Mouse (Mus musculus) embryonic facial prominence, embryonic 12.5 days (tissue): ENCODE measurements at regions not wholly inside any gene's neighbourhood (a gene's known extent, or its start where the extent isn't known, plus 50 kb on each side); places are given as distances from the start of the nearest gene placed in this dataset.

Source experiments
- ATAC-seq: fragments of 200-750 bp; cut with Nextera tagmentation; 2 replicates; pipeline ENCODE4 v1.8.0; 2017; ENCODE audit not compliant: insufficient number of reproducible peaks, insufficient read depth, low FRiP score, low TSS enrichment
- H3K27ac ChIP-seq: fragments of 300-500 bp; sonication (generic); 2 replicates; pipeline ENCODE4 v1.5.1; 2016; ENCODE audit warnings: mild to moderate bottlenecking
- H3K27me3 ChIP-seq: fragments of 300-500 bp; sonication (generic); 2 replicates; pipeline ENCODE4 v1.6.1; 2016; ENCODE audit warnings: mild to moderate bottlenecking, moderate library complexity
- H3K36me3 ChIP-seq: fragments of 300-500 bp; sonication (generic); 2 replicates; pipeline ENCODE4 v1.6.1; 2016; ENCODE audit warnings: mild to moderate bottlenecking
- H3K4me1 ChIP-seq: fragments of 300-500 bp; sonication (generic); 2 replicates; pipeline ENCODE4 v1.6.1; 2016
- H3K4me2 ChIP-seq: fragments of 300-500 bp; sonication (generic); replicated peaks from 2 replicates; pipeline ENCODE4 v1.6.1; 2016; ENCODE audit warnings: mild to moderate bottlenecking, moderate library complexity
- H3K4me3 ChIP-seq: fragments of 300-500 bp; sonication (generic); 2 replicates; pipeline ENCODE4 v1.5.1; 2016; ENCODE audit warnings: mild to moderate bottlenecking
- H3K9ac ChIP-seq: fragments of 300-500 bp; sonication (generic); 2 replicates; pipeline ENCODE4 v1.6.1; 2016; ENCODE audit warnings: mild to moderate bottlenecking, moderate library complexity
- H3K9me3 ChIP-seq: fragments of 300-500 bp; sonication (generic); 2 replicates; pipeline ENCODE4 v1.6.1; 2016; ENCODE audit warnings: mild to moderate bottlenecking, moderate library complexity
- WGBS: fragments of 180-500 bp; shearing (Covaris S2); methylation state at CpG from one replicate; pipeline ENCODE4 v1.1.7; 2016; 5-methylcytosine and 5-hydroxymethylcytosine counted together

- H3K27me3 ChIP-seq = no peaks in the 10 kb centered on the region
- H3K36me3 ChIP-seq = no peaks in the 10 kb centered on the region
- H3K4me2 ChIP-seq = no peak overlapping the region
- no peak overlapping the region for H3K9ac ChIP-seq
- no peak for ATAC-seq
- no peak overlapping the region for H3K27ac ChIP-seq
- no peaks in the 10 kb centered on the region for H3K9me3 ChIP-seq
- H3K4me1 ChIP-seq = no peaks in the 10 kb centered on the region
- no peak overlapping the region for H3K4me3 ChIP-seq
- 64% methylated on average over 13 of the region's 13 CpGs for WGBS
Observed at GRCm38 (mm10) chr10:68842023-68842735, 118.7 kb downstream of the Tmem26 start.

DNA sequence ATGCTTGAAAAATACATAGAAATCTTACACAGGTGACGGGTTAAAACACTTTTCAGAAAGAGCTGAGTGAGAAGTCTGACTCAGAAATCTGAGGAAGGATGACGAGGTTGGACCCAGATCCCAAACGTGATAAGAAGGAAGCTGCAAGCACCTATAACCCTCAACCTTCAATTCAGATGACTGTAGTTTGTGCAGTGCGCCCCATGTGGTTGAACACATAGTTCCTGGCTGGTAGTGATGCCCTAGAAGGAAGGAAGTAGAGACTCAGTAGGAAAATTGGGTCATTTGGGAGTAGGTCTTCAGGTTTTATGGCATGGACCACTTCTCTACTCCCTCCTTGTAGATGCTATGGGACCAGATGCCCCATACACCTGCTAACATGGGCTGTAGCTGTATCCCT lies 120.6 kb downstream of the Tmem26 start:
- Histone ChIP-seq H3K9ac (no peak overlapping the region), H3K4me2 (no peak overlapping the region), H3K27me3 (no peaks in the 10 kb centered on the region), H3K4me1 (no peaks in the 10 kb centered on the region), H3K9me3 (no peaks in the 10 kb centered on the region), H3K27ac (no peak overlapping the region), H3K36me3 (no peaks in the 10 kb centered on the region), H3K4me3 (no peak overlapping the region)
- ATAC-seq = no peak
- WGBS = 92% methylated on average over 4 of the region's 4 CpGs

DNA sequence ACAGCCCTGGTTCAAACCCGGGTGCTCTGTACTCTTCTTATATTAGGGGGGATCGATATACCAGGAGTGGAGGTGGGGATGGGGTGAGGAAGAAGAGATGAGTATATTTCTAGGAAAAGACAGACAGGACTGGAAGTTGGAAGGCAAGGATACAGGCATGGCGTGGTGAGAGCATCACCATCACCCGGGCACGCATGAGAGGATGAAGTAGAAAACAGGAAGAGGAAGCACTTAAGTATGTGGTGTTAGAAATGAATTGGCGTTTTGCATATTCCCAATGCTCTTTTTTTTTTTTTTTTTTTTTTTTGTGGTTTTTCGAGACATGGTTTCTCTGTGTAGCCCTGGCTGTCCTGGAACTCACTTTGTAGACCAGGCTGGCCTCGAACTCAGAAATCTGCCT lies 121.2 kb downstream of the Tmem26 start:
- Histone ChIP-seq H3K27ac (no peak overlapping the region), H3K27me3 (no peaks in the 10 kb centered on the region), H3K4me1 (no peaks in the 10 kb centered on the region), H3K36me3 (no peaks in the 10 kb centered on the region), H3K9me3 (no peaks in the 10 kb centered on the region), H3K4me3 (no peak overlapping the region), H3K4me2 (no peak overlapping the region), H3K9ac (no peak overlapping the region)
- no peak for ATAC-seq
- 93% methylated on average over 8 of the region's 8 CpGs for WGBS

- Histone ChIP-seq H3K27ac (no peak overlapping the region), H3K4me3 (no peak overlapping the region), H3K9ac (no peak overlapping the region), H3K9me3 (no peaks in the 10 kb centered on the region), H3K36me3 (no peaks in the 10 kb centered on the region), H3K4me2 (no peak overlapping the region), H3K27me3 (no peaks in the 10 kb centered on the region), H3K4me1 (peaks cover 11% of the 10 kb centered on the region; the same call in 1 of the 2 replicates)
- whole genome bisulfite sequencing = 77% methylated on average over 3 of the region's 3 CpGs
- no peak for ATAC-seq
Observed at GRCm38 (mm10) chr10:68851153-68851552, 127.7 kb downstream of the Tmem26 start.

GRCm38 (mm10) chr10:68855934-68856891 lies 132.8 kb downstream of the Tmem26 start:
- ATAC-seq = peak; percentile 65; the same call in 1 of the 2 replicates
- H3K4me1 ChIP-seq = peaks cover 20% of the 10 kb centered on the region; the same call in 1 of the 2 replicates
- peak overlapping the region; percentile 3; the same call in 1 of the 2 replicates for H3K4me2 ChIP-seq
- peak overlapping the region; percentile 94 for H3K27ac ChIP-seq
- H3K27me3 ChIP-seq = no peaks in the 10 kb centered on the region
- no peak overlapping the region for H3K4me3 ChIP-seq
- H3K36me3 ChIP-seq = no peaks in the 10 kb centered on the region
- H3K9me3 ChIP-seq = no peaks in the 10 kb centered on the region
- WGBS = 24% methylated on average over 13 of the region's 13 CpGs
- H3K9ac ChIP-seq = no peak overlapping the region

- no peaks in the 10 kb centered on the region for H3K9me3 ChIP-seq
- no peak overlapping the region for H3K9ac ChIP-seq
- H3K27me3 ChIP-seq = no peaks in the 10 kb centered on the region
- no peaks in the 10 kb centered on the region for H3K36me3 ChIP-seq
- WGBS = 19% methylated on average over 8 of the region's 8 CpGs
- ATAC-seq = no peak
- peaks cover 16% of the 10 kb centered on the region; the same call in 1 of the 2 replicates for H3K4me1 ChIP-seq
- no peak overlapping the region for H3K4me3 ChIP-seq
- H3K4me2 ChIP-seq = peak overlapping the region; percentile 19
- H3K27ac ChIP-seq = peak overlapping the region; percentile 87
Observed at GRCm38 (mm10) chr10:68864606-68865378, 141.3 kb downstream of the Tmem26 start.

GRCm38 (mm10) chr10:68865776-68866175 lies 142.3 kb downstream of the Tmem26 start:
- no peak overlapping the region for H3K9ac ChIP-seq
- H3K4me3 ChIP-seq = no peak overlapping the region
- 37% methylated on average over 5 of the region's 5 CpGs for WGBS
- peaks cover 16% of the 10 kb centered on the region; the same call in 1 of the 2 replicates for H3K4me1 ChIP-seq
- H3K27ac ChIP-seq = no peak overlapping the region
- ATAC-seq = no peak
- no peaks in the 10 kb centered on the region for H3K27me3 ChIP-seq
- H3K36me3 ChIP-seq = no peaks in the 10 kb centered on the region
- no peaks in the 10 kb centered on the region for H3K9me3 ChIP-seq
- no peak overlapping the region for H3K4me2 ChIP-seq

- WGBS = 94% methylated on average over 1 of the region's 1 CpGs
- no peak overlapping the region for H3K4me2 ChIP-seq
- no peaks in the 10 kb centered on the region for H3K27me3 ChIP-seq
- H3K36me3 ChIP-seq = no peaks in the 10 kb centered on the region
- H3K9ac ChIP-seq = no peak overlapping the region
- H3K4me1 ChIP-seq = peaks cover 16% of the 10 kb centered on the region; the same call in 1 of the 2 replicates
- H3K9me3 ChIP-seq = no peaks in the 10 kb centered on the region
- no peak overlapping the region for H3K27ac ChIP-seq
- ATAC-seq = no peak
- no peak overlapping the region for H3K4me3 ChIP-seq
Observed at GRCm38 (mm10) chr10:68867361-68867760, 143.9 kb downstream of the Tmem26 start.

DNA sequence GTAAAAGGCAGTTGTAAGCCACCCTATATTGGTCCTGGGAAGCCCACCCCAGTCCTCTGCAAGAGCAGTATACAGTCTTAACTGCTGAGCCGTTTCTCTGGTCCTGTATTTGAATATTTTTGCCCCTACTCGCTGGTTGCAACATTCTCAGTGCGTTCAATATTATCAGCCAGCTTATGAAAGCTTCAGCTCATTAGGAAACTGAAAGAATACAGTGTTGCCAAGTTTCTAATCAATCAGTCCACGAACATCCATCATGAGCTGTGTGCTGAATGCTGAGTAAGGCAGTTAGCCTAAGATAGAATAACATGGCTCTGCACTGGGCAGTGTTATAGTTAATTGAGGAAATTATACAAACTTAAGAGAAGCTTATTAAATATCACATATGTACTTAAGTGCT lies 148.7 kb downstream of the Tmem26 start:
- 81% methylated on average over 4 of the region's 4 CpGs for WGBS
- 0 out of 2 replicates have a peak, but pooled peaks cover 4% of the 10 kb centered on the region for H3K4me1 ChIP-seq
- no peak overlapping the region for H3K4me2 ChIP-seq

DNA sequence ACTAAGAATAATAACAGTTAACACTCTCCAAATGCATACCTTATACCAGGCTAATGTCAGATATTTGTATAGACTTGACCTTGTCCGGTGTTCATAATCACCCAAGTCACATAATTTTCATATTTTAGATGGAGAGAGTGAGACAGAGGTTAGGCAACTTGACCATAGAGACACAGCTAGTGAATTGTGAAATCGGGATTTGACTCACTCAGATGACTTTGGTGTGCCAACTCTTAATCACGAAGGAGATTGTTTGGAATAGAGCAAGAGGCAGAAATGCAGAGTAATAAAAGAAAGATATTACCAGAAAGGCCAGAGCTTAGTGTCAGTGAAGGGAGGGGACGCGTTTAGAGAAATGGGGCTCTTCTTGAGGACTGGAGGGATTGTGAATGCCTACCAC lies 152.2 kb downstream of the Tmem26 start:
- Histone ChIP-seq H3K27me3 (no peaks in the 10 kb centered on the region), H3K9me3 (no peaks in the 10 kb centered on the region), H3K4me2 (no peak overlapping the region), H3K4me3 (no peak overlapping the region), H3K36me3 (no peaks in the 10 kb centered on the region), H3K4me1 (0 out of 2 replicates have a peak, but pooled peaks cover 4% of the 10 kb centered on the region), H3K27ac (no peak overlapping the region), H3K9ac (no peak overlapping the region)
- 87% methylated on average over 5 of the region's 5 CpGs for WGBS
- no peak for ATAC-seq

More for the DNA sequence above, 148.7 kb downstream of the Tmem26 start:
- Histone ChIP-seq H3K36me3 (no peaks in the 10 kb centered on the region), H3K9ac (no peak overlapping the region), H3K4me3 (no peak overlapping the region), H3K9me3 (no peaks in the 10 kb centered on the region), H3K27me3 (no peaks in the 10 kb centered on the region), H3K27ac (no peak overlapping the region)
- no peak for ATAC-seq

DNA sequence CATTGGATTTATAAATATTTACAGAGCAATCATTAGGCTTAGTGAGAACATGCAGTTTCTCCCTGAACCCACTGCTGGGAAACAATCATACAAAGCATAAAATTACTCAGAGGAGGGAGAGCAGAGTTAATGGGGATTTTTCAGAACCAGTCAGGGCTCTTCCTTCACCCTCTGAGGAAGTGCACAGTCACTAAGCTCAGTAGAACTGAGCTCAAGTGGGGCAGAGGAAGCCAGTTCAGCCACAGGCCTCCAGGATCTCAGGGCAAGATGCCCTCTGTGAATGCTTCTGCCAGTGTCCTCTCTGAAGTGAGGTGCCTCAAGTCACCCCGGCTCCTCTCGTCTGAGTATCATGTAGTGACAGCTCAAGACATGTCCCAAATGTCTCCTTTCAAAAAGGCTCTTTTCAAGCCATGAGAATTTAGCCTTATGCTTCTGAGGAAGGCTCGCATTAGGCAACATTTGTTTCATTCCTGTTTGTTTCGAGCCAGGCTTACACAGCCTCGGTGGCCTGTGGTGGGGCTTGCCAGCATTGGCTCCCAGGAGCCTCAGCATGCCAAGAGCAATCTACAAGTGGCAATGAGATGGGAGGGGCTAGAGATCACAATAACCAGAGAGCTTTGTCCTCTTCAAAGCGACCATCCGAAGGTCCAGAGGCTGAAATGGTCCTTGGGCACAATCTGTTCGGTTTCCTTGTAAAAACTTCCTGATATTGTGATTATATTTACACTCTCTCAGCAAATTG lies 169.8 kb downstream of the Tmem26 start:
- no peak overlapping the region for H3K27ac ChIP-seq

More for the DNA sequence above, 169.8 kb downstream of the Tmem26 start:
- WGBS = 71% methylated on average over 8 of the region's 8 CpGs
- Histone ChIP-seq H3K36me3 (no peaks in the 10 kb centered on the region), H3K4me1 (no peaks in the 10 kb centered on the region), H3K9ac (no peak overlapping the region), H3K9me3 (no peaks in the 10 kb centered on the region), H3K4me2 (no peak overlapping the region), H3K27me3 (no peaks in the 10 kb centered on the region), H3K4me3 (no peak overlapping the region)
- no peak for ATAC-seq
